Mouse (Mus musculus) kidney, embryonic 14.5 days (tissue): ENCODE measurements at regions not wholly inside any gene's neighbourhood (a gene's known extent, or its start where the extent isn't known, plus 50 kb on each side); places are given as distances from the start of the nearest gene placed in this dataset.

ENCODE experiments used
- ATAC-seq: fragments of 200-750 bp; cut with Nextera tagmentation; 2 replicates; pipeline ENCODE4 v1.8.0; 2017; ENCODE audit warnings: moderate number of reproducible peaks, mild to moderate bottlenecking, moderate TSS enrichment, moderate library complexity; ENCODE audit not compliant: low FRiP score, low TSS enrichment
- H3K27ac ChIP-seq: fragments of 300-500 bp; sonication (generic); 2 replicates; pipeline ENCODE4 v1.5.1; 2014; ENCODE audit warnings: low read depth, mild to moderate bottlenecking, low read length, moderate library complexity, mixed read lengths
- H3K27me3 ChIP-seq: fragments of 300-500 bp; sonication (generic); 2 replicates; pipeline ENCODE4 v1.6.1; 2014; ENCODE audit warnings: mild to moderate bottlenecking, low read length; ENCODE audit not compliant: control insufficient read depth, insufficient read depth
- H3K36me3 ChIP-seq: fragments of 300-500 bp; sonication (generic); 2 replicates; pipeline ENCODE4 v1.6.1; 2014; ENCODE audit warnings: low read length, mixed read lengths; ENCODE audit not compliant: control insufficient read depth, insufficient read depth
- H3K4me1 ChIP-seq: fragments of 300-500 bp; sonication (generic); 2 replicates; pipeline ENCODE4 v1.6.1; 2014; ENCODE audit warnings: low read length, mixed read lengths; ENCODE audit not compliant: control insufficient read depth, insufficient read depth
- H3K4me2 ChIP-seq: fragments of 300-500 bp; sonication (generic); replicated peaks from 2 replicates; pipeline ENCODE4 v1.6.1; 2014; ENCODE audit warnings: low read depth, mild to moderate bottlenecking, low read length
- H3K4me3 ChIP-seq: fragments of 300-500 bp; sonication (generic); 2 replicates; pipeline ENCODE4 v1.5.1; 2014; ENCODE audit warnings: mild to moderate bottlenecking, low read length
- H3K9ac ChIP-seq: fragments of 300-500 bp; sonication (generic); 2 replicates; pipeline ENCODE4 v1.6.1; 2014; ENCODE audit warnings: low read depth, mild to moderate bottlenecking, low read length, moderate library complexity
- H3K9me3 ChIP-seq: fragments of 300-500 bp; sonication (generic); 2 replicates; pipeline ENCODE4 v1.6.1; 2016; ENCODE audit warnings: low read length; ENCODE audit not compliant: control insufficient read depth
- WGBS: fragments of 180-500 bp; shearing (Covaris S2); extraction: QIAGEN DNeasy Blood & Tissue Kit; methylation state at CpG from one replicate; pipeline ENCODE4 v1.1.7; 2014; 5-methylcytosine and 5-hydroxymethylcytosine counted together

- H3K9ac ChIP-seq: no peak overlapping the region
- H3K4me1 ChIP-seq: no peaks in the 10 kb centered on the region
- H3K36me3 ChIP-seq: no peaks in the 10 kb centered on the region
- no peak for ATAC-seq
- H3K9me3 ChIP-seq: no peaks in the 10 kb centered on the region
- H3K27me3 ChIP-seq: peaks cover 3% of the 10 kb centered on the region; the same call in 1 of the 2 replicates
- WGBS: 29% methylated on average over 7 of the region's 7 CpGs
- H3K4me2 ChIP-seq: no peak overlapping the region
- H3K27ac ChIP-seq: no peak overlapping the region
- no peak overlapping the region for H3K4me3 ChIP-seq
These were observed 114.1 kb upstream of the Zc3h12a start for GRCm38 (mm10) chr4:125241577-125242262.

GRCm38 (mm10) chr4:125231711-125232260 is 104.1 kb upstream of the Zc3h12a start:
- ATAC-seq: no peak
- 38% methylated on average over 12 of the region's 12 CpGs for WGBS

GRCm38 (mm10) chr4:125227194-125227593 is 99.6 kb upstream of the Zc3h12a start:
- H3K4me3 ChIP-seq: no peak overlapping the region
- H3K9me3 ChIP-seq: peaks cover 3% of the 10 kb centered on the region; the same call in 1 of the 2 replicates
- H3K27ac ChIP-seq: no peak overlapping the region
- no peaks in the 10 kb centered on the region for H3K36me3 ChIP-seq
- H3K27me3 ChIP-seq: peaks cover 6% of the 10 kb centered on the region
- H3K4me2 ChIP-seq: no peak overlapping the region
- 88% methylated on average over 6 of the region's 6 CpGs for WGBS
- no peaks in the 10 kb centered on the region for H3K4me1 ChIP-seq
- no peak overlapping the region for H3K9ac ChIP-seq
- ATAC-seq: no peak

More at GRCm38 (mm10) chr4:125231711-125232260, 104.1 kb upstream of the Zc3h12a start:
- Histone ChIP-seq H3K9me3 (peaks cover 3% of the 10 kb centered on the region; the same call in 1 of the 2 replicates), H3K27me3 (peaks cover 6% of the 10 kb centered on the region; the same call in 1 of the 2 replicates), H3K9ac (no peak overlapping the region), H3K4me1 (no peaks in the 10 kb centered on the region), H3K4me3 (no peak overlapping the region), H3K36me3 (no peaks in the 10 kb centered on the region), H3K27ac (no peak overlapping the region), H3K4me2 (no peak overlapping the region)

DNA sequence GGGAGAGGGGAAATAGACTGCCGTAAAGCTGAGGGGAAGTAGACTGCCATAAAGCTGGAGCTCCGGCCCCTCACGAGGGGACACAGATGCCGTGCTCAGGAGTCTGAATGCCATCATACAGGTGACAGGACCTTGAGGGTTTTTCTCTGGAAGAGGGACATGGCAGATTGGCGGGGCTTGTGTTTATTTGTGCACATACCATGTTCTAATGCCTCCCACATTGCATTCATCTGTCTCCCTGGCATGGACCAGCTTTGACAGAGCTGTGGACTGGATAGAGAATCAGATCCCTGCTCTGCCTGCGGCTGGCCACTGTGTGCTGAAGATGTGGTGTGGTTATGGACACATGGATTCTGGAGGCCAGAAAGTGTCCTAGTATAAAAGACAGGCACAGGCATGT is 95.3 kb upstream of the Zc3h12a start:
- Histone ChIP-seq H3K36me3 (no peaks in the 10 kb centered on the region), H3K4me2 (no peak overlapping the region), H3K9me3 (peaks cover 3% of the 10 kb centered on the region; the same call in 1 of the 2 replicates), H3K27me3 (peaks cover 5% of the 10 kb centered on the region), H3K4me3 (no peak overlapping the region), H3K4me1 (no peaks in the 10 kb centered on the region), H3K9ac (no peak overlapping the region), H3K27ac (no peak overlapping the region)
- 24% methylated on average over 6 of the region's 6 CpGs for WGBS
- no peak for ATAC-seq

- Histone ChIP-seq H3K36me3 (no peaks in the 10 kb centered on the region), H3K4me3 (no peak overlapping the region), H3K9ac (no peak overlapping the region), H3K27ac (no peak overlapping the region), H3K9me3 (peaks cover 10% of the 10 kb centered on the region), H3K27me3 (peaks cover 5% of the 10 kb centered on the region; the same call in 1 of the 2 replicates), H3K4me1 (no peaks in the 10 kb centered on the region), H3K4me2 (no peak overlapping the region)
- 25% methylated on average over 7 of the region's 7 CpGs for WGBS
- no peak for ATAC-seq
These were observed 92.7 kb upstream of the Zc3h12a start for GRCm38 (mm10) chr4:125220314-125220713.

- Histone ChIP-seq H3K27me3 (peaks cover 5% of the 10 kb centered on the region; the same call in 1 of the 2 replicates), H3K9me3 (peaks cover 10% of the 10 kb centered on the region), H3K4me3 (no peak overlapping the region), H3K27ac (no peak overlapping the region), H3K36me3 (no peaks in the 10 kb centered on the region), H3K4me1 (no peaks in the 10 kb centered on the region), H3K9ac (no peak overlapping the region), H3K4me2 (no peak overlapping the region)
- 92% methylated on average over 5 of the region's 5 CpGs for WGBS
- ATAC-seq: no peak
These were observed 91.6 kb upstream of the Zc3h12a start for GRCm38 (mm10) chr4:125219209-125219608.

- H3K4me3 ChIP-seq: no peak overlapping the region
- H3K4me2 ChIP-seq: no peak overlapping the region
- H3K27ac ChIP-seq: no peak overlapping the region
- peaks cover 5% of the 10 kb centered on the region; the same call in 1 of the 2 replicates for H3K27me3 ChIP-seq
- no peaks in the 10 kb centered on the region for H3K4me1 ChIP-seq
- 69% methylated on average over 10 of the region's 10 CpGs for WGBS
- no peaks in the 10 kb centered on the region for H3K36me3 ChIP-seq
- no peak for ATAC-seq
- no peak overlapping the region for H3K9ac ChIP-seq
- peaks cover 10% of the 10 kb centered on the region for H3K9me3 ChIP-seq
These were observed 86.7 kb upstream of the Zc3h12a start for GRCm38 (mm10) chr4:125214306-125214705.

GRCm38 (mm10) chr4:125212176-125212530 is 84.5 kb upstream of the Zc3h12a start:
- 34% methylated on average over 7 of the region's 7 CpGs for WGBS
- H3K4me2 ChIP-seq: no peak overlapping the region
- peaks cover 10% of the 10 kb centered on the region for H3K9me3 ChIP-seq
- no peak for ATAC-seq
- H3K4me3 ChIP-seq: no peak overlapping the region
- no peak overlapping the region for H3K9ac ChIP-seq
- no peaks in the 10 kb centered on the region for H3K36me3 ChIP-seq
- H3K27me3 ChIP-seq: no peaks in the 10 kb centered on the region
- no peaks in the 10 kb centered on the region for H3K4me1 ChIP-seq
- H3K27ac ChIP-seq: no peak overlapping the region

- Histone ChIP-seq H3K27ac (no peak overlapping the region), H3K4me2 (no peak overlapping the region), H3K27me3 (no peaks in the 10 kb centered on the region), H3K4me3 (no peak overlapping the region), H3K36me3 (no peaks in the 10 kb centered on the region), H3K4me1 (no peaks in the 10 kb centered on the region), H3K9ac (no peak overlapping the region), H3K9me3 (peaks cover 10% of the 10 kb centered on the region)
- ATAC-seq: no peak; the same call in 1 of the 2 replicates
- 35% methylated on average over 4 of the region's 4 CpGs for WGBS
These were observed 84.0 kb upstream of the Zc3h12a start for GRCm38 (mm10) chr4:125211459-125212175.
